Mouse (Mus musculus) heart, postnatal 14 days (tissue): ENCODE results near the gene Hyls1. TPM values are rescaled to one million over a fixed set of nuclear protein-coding genes. Genes with fewer than 3 reads are reported as not detected.

Experiments
- DNase-seq, 2 experiments: peaks; one replicate each; pipeline ENCODE4 v3.0.0; 2021 to 2022
- intact Hi-C: fragments of 180-260 bp; cut with DNase I; formaldehyde crosslinking; loops from one replicate; pipeline ENCODE4 v1.15.1; 2025
- total RNA-seq, 2 experiments: library from RNA; stranded (reverse); gene quantifications; 2 replicates each; pipeline ENCODE4 v1.2.3; 2021

Gene Hyls1
- total RNA-seq, 2 experiments from 2014 or later, result 2.8 to 3.0 TPM

DNA sequence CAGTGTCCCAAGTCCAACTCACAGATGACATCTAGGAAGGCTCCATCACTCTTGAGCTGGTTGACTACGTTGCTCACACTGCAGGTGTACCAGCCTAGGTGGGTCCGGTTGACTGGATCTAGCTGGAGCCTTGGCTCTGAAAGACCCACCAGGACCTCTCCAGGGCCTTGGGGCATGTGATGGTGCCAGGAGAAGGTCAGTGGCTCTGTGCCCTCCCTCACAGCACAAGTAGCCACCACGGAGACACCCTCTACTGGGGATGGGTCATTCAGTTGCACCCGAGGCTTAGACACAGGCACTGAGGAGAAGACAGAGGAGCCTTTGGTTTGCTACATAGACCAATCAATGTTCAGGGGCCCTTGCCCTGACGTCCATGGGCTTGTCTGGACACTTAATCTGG, 54.0 kb downstream of the Hyls1 start:
- intact Hi-C loops, result no loop called here
- no peak for DNase-seq

DNA sequence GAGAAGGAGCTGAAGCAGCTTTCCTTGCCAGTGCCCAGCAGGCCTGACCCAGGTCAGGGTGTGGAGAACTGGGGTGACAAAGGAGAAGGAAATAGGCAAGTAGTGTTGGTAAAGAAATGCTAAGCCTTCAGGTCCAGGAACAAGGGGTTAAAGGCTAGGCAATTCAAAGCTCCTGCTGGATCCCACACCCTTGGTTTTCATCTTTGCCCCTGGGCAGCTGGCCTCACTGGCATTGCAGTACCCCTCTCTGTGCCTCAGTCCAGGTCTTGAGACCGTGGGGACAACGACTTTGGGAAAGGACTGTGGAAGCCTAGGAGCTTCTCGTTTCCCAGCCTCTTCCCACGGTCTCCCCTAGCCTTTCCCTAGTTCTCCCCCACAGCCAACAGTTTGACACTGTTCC, 56.3 kb downstream of the Hyls1 start:
- no peak for DNase-seq
- intact Hi-C loops, result no loop called here

Other genes with a start within 250 kb of the Hyls1 start
- 10 to 100 TPM; 16.9 to 18.6 TPM for gene Cdon, start 149.3 kb downstream of the Hyls1 start, total RNA-seq
- not detected for gene Gm1113, start 52.1 kb downstream of the Hyls1 start, total RNA-seq
- gene Ddx25, start 11.9 kb downstream of the Hyls1 start, total RNA-seq, result not detected
- gene Pus3, start 11.8 kb downstream of the Hyls1 start, total RNA-seq, result 1 to 10 TPM; 7.1 to 7.9 TPM
- gene Pate2, start 114 bp downstream of the Hyls1 start, total RNA-seq, result not detected
- not detected for gene Pate4, start 41.5 kb upstream of the Hyls1 start, total RNA-seq
- gene Pate3, start 77.8 kb upstream of the Hyls1 start, total RNA-seq, result not detected
- not detected for gene Pate1, start 117.0 kb upstream of the Hyls1 start, total RNA-seq
- not detected for gene Gm17677, start 170.7 kb upstream of the Hyls1 start, total RNA-seq
- gene Gm17727, start 207.7 kb upstream of the Hyls1 start, total RNA-seq, result not detected
- not detected for gene Gm27235, start 219.7 kb upstream of the Hyls1 start, total RNA-seq
- not detected for gene D730048I06Rik, start 219.7 kb upstream of the Hyls1 start, total RNA-seq